Mouse (Mus musculus): ENCODE measurements around the gene Atf2.

DNA sequence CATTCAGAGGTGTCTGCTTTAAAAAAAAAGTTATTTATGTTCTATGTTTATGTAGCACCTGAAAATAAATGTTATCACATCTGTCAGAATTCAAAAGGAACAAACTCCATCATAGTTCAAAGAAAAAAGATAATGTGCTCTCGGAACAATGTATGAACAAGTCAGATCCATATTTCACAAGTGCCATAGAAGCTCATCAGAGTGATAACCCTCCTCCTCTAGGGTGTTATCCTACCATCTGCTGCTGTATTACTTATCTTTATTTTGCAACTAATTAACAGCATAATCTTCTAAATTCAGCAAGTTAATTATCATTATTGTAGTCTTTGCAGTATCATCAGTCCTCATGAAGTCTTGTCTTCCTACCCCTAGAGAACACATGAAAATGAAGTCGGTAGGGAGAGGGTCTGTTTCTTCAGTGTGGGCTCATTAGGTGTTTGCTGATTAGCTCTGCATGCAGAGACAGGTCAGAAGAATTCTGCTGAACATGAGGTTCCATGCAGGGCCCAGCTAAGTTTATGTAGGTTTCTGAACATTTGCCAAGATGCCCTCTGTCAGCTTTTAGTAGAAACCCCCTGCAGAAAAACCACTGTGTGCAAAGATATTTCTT is 57.9 kb downstream of the Atf2 start:
- TF ChIP-seq POLR2A (IDR thresholded peaks at IDR 0.05; ENCODE audit: borderline replicate concordance, extremely low read depth, low read depth, low read length) (no peak), CTCF (IDR thresholded peaks at IDR 0.05; ENCODE audit: insufficient read depth, low read length) (no peak)

Measured in lung, adult 2 months (tissue).